Mouse (Mus musculus) MEL (cell line): Measurements from ENCODE around the gene Vps72.
"Not testable (repeated sequence)": the region's sequence is repeated elsewhere in the genome, so short reads cannot be mapped to it uniquely, and the experiment has no call there.

Experiments
- CHD2 ChIP-seq: IDR thresholded peaks from 2 replicates; pipeline ENCODE4 v1.6.1; 2011; ENCODE audit warnings: low read length, improper control_type of control experiment
- CTCF ChIP-seq, 3 experiments: IDR thresholded peaks in 2 of 3; conservative IDR thresholded peaks in 1 of 3; 2 replicates each; pipeline ENCODE4 v1.5.1; 2011 to 2012; ENCODE audit warnings: low read length in 3 of 3, low read depth in 2 of 3, mild to moderate bottlenecking in 2 of 3, improper control_type of control experiment in 1 of 3, inconsistent platforms in 1 of 3, mixed read lengths in 1 of 3, moderate library complexity in 1 of 3; ENCODE audit not compliant: control insufficient read depth in 1 of 3, insufficient read depth in 1 of 3, poor library complexity in 1 of 3, severe bottlenecking in 1 of 3
- E2F4 ChIP-seq: IDR thresholded peaks from 2 replicates; pipeline ENCODE4 v1.6.1; 2011; ENCODE audit warnings: low read depth, low read length, improper control_type of control experiment, borderline replicate concordance
- EP300 ChIP-seq, 2 experiments: IDR thresholded peaks; 2 replicates each; pipeline ENCODE4 v1.6.1; 2011; ENCODE audit warnings: improper control_type of control experiment in 2 of 2, low read length in 2 of 2, low read depth in 1 of 2, mild to moderate bottlenecking in 1 of 2
- GABPA ChIP-seq: IDR thresholded peaks from 2 replicates; pipeline ENCODE4 v1.6.1; 2012; ENCODE audit warnings: low read depth, mild to moderate bottlenecking, inconsistent platforms, low read length, improper control_type of control experiment, moderate library complexity
- GATA1 ChIP-seq: IDR thresholded peaks from 2 replicates; pipeline ENCODE4 v1.6.1; 2011; ENCODE audit warnings: low read depth, low read length, improper control_type of control experiment
- MAFK ChIP-seq: IDR thresholded peaks from 2 replicates; pipeline ENCODE4 v1.6.1; 2011; ENCODE audit warnings: low read depth, mild to moderate bottlenecking, low read length, improper control_type of control experiment, borderline replicate concordance
- NELFE ChIP-seq: IDR thresholded peaks from 2 replicates; pipeline ENCODE4 v1.6.1; 2011; ENCODE audit warnings: low read depth, low read length, improper control_type of control experiment
- POLR2A ChIP-seq, 2 experiments: IDR thresholded peaks; 2 replicates each; pipeline ENCODE4 v1.6.1; 2011 to 2012; ENCODE audit warnings: low read length in 2 of 2, mild to moderate bottlenecking in 2 of 2, control low read depth in 1 of 2, improper control_type of control experiment in 1 of 2, low read depth in 1 of 2, moderate library complexity in 1 of 2; ENCODE audit not compliant: control insufficient read depth in 1 of 2, insufficient read depth in 1 of 2, poor library complexity in 1 of 2
- POLR2AphosphoS5 ChIP-seq: IDR thresholded peaks from 2 replicates; pipeline ENCODE4 v1.6.1; 2012; ENCODE audit warnings: low read depth, borderline replicate concordance, mild to moderate bottlenecking, inconsistent platforms, low read length, moderate library complexity, mixed read lengths
- TAL1 ChIP-seq: IDR thresholded peaks from 2 replicates; pipeline ENCODE4 v1.6.1; 2012; ENCODE audit warnings: mild to moderate bottlenecking, inconsistent platforms, low read length, moderate library complexity, mixed read lengths
- ZKSCAN1 ChIP-seq: IDR thresholded peaks from 2 replicates; pipeline ENCODE4 v1.6.1; 2012; ENCODE audit warnings: low read depth, mild to moderate bottlenecking, inconsistent platforms, low read length, improper control_type of control experiment, moderate library complexity

DNA sequence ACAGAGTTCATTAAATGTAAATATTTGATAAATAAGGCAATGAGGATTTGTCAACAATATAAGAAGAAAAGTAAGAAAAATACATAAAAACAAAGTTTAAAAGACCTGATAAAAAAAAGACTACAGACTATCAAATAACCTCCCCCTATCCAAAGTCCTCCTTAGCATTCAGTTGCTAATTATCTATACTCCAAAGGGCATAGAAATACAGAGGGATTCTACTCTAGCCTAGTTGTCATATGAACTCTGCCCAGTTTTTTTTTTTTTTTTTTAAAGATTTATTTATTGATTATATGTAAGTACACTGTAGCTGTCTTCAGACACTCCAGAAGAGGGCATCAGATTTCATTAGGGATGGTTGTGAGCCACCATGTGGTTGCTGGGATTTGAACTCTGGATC, 3.5 kb upstream of the Vps72 start:
- not testable (repeated sequence) for TF ChIP-seq POLR2AphosphoS5; EP300 (IDR thresholded peaks at IDR 0.05; ENCODE audit: low read depth in 1 of 2, low read length in 2 of 2); NELFE; ZKSCAN1; CHD2; CTCF (IDR thresholded peaks at IDR 0.05 in 2 of 3, conservative IDR thresholded peaks at IDR 0.05 in 1 of 3; ENCODE audit: control insufficient read depth in 1 of 3, insufficient read depth in 1 of 3, low read depth in 2 of 3, low read length in 3 of 3, poor library complexity in 1 of 3, severe bottlenecking in 1 of 3); POLR2A (IDR thresholded peaks at IDR 0.05; ENCODE audit: control insufficient read depth in 1 of 2, insufficient read depth in 1 of 2, low read depth in 1 of 2, low read length in 2 of 2, poor library complexity in 1 of 2); MAFK; GATA1; TAL1; GABPA; E2F4
